ENCODE assay signal across 8 mouse cellular contexts in genomic region chr11:3914109-3914840, GRCm38 (mm10). TPM values are rescaled to one million over a fixed set of nuclear protein-coding genes. Genes with fewer than 3 reads are reported as not detected.
DNase-seq lines count a peak whose midpoint lies in the region; ATAC-seq and TF ChIP-seq lines count a peak whose summit lies in the region.

Slc35e4 (minus strand) TSS chr11:3914664.

- intact Hi-C loops in heart, postnatal 10 days (cut with DNase I), result no loop called here

- H3K4me3 ChIP-seq in E14TG2a.4 (replicated peaks; ENCODE audit: low read length), result peak within 1 kb of the TSS; percentile 86
- H3K4me3 ChIP-seq in forebrain, embryonic 13.5 days, result peak within 1 kb of the TSS; percentile 65
- H3K4me3 ChIP-seq in liver, postnatal 0 days (ENCODE audit: low read depth, low read length), result peak within 1 kb of the TSS; percentile 59
- H3K4me3 ChIP-seq in neural tube, embryonic 13.5 days, result peak within 1 kb of the TSS; percentile 64
- H3K4me3 ChIP-seq in testis, adult 2 months (ENCODE audit: control insufficient read depth, low read depth, low read length), result peak within 1 kb of the TSS; percentile 68

- peaks cover 10% of the 10 kb centered on the region for H3K36me3 ChIP-seq in E14TG2a.4 (ENCODE audit: insufficient read depth, low read length)
- H3K36me3 ChIP-seq in forebrain, embryonic 13.5 days (ENCODE audit: poor library complexity, severe bottlenecking), result no peaks in the 10 kb centered on the region
- H3K36me3 ChIP-seq in liver, postnatal 0 days (replicated peaks; ENCODE audit: insufficient read depth, low read length), result 0 out of 2 replicates have a peak, but pooled peaks cover 4% of the 10 kb centered on the region
- H3K36me3 ChIP-seq in neural tube, embryonic 13.5 days, result no peaks in the 10 kb centered on the region
- H3K36me3 ChIP-seq in testis, adult 2 months (ENCODE audit: control insufficient read depth, insufficient read depth, low read length), result no peaks in the 10 kb centered on the region

- WGBS in forebrain, embryonic 13.5 days, result 1% methylated on average over 28 of the region's 28 CpGs
- WGBS in liver, postnatal 0 days (ENCODE audit: insufficient replicate concordance), result 1% methylated on average over 28 of the region's 28 CpGs
- 1% methylated on average over 28 of the region's 28 CpGs for WGBS in neural tube, embryonic 13.5 days

- peaks cover 54% of the 10 kb centered on the region for H3K27me3 ChIP-seq in E14TG2a.4 (ENCODE audit: insufficient read depth, low read length)
- no peaks in the 10 kb centered on the region; the same call in 1 of the 2 replicates for H3K27me3 ChIP-seq in forebrain, embryonic 13.5 days
- H3K27me3 ChIP-seq in liver, postnatal 0 days (ENCODE audit: insufficient read depth, low read length), result peaks cover 26% of the 10 kb centered on the region
- H3K27me3 ChIP-seq in neural tube, embryonic 13.5 days, result 0 out of 2 replicates have a peak, but pooled peaks cover 8% of the 10 kb centered on the region
- 0 out of 2 replicates have a peak, but pooled peaks cover 3% of the 10 kb centered on the region for H3K27me3 ChIP-seq in testis, adult 2 months (ENCODE audit: control insufficient read depth, insufficient read depth, low read length)

- TF ChIP-seq POLR2A in testis, adult 2 months (IDR thresholded peaks at IDR 0.05; ENCODE audit: control insufficient read depth, low read depth, low read length), result no peak

- H3K4me1 ChIP-seq in E14TG2a.4 (replicated peaks; ENCODE audit: low read depth, low read length), result peaks cover 28% of the 10 kb centered on the region
- peaks cover 42% of the 10 kb centered on the region for H3K4me1 ChIP-seq in forebrain, embryonic 13.5 days
- H3K4me1 ChIP-seq in liver, postnatal 0 days (ENCODE audit: insufficient read depth), result peaks cover 17% of the 10 kb centered on the region
- peaks cover 52% of the 10 kb centered on the region for H3K4me1 ChIP-seq in neural tube, embryonic 13.5 days (replicated peaks)
- peaks cover 17% of the 10 kb centered on the region for H3K4me1 ChIP-seq in testis, adult 2 months (ENCODE audit: control insufficient read depth, insufficient read depth, low read length)

- TF ChIP-seq EP300 in liver, postnatal 0 days (IDR thresholded peaks at IDR 0.05; ENCODE audit: low read depth), result no peak

- DNase-seq in c-Kit-positive CD71-positive TER-119-positive erythroid progenitor cells, embryonic 14.5 days (ENCODE audit: low spot score), result peak; percentile 62
- peak; percentile 84 to 91 for DNase-seq in heart, postnatal 10 days
- peak; percentile 93 for DNase-seq in kidney, postnatal 4 days
- peak; percentile 85 for DNase-seq in liver, postnatal 0 days

- no peaks in the 10 kb centered on the region for H3K9me3 ChIP-seq in E14TG2a.4 (ENCODE audit: low read length)
- H3K9me3 ChIP-seq in forebrain, embryonic 13.5 days (replicated peaks), result no peaks in the 10 kb centered on the region
- no peaks in the 10 kb centered on the region for H3K9me3 ChIP-seq in liver, postnatal 0 days (ENCODE audit: low read length)
- H3K9me3 ChIP-seq in neural tube, embryonic 13.5 days, result no peaks in the 10 kb centered on the region

- peak within 1 kb of the TSS; percentile 91 for H3K4me2 ChIP-seq in forebrain, embryonic 13.5 days
- peak within 1 kb of the TSS; percentile 84 for H3K4me2 ChIP-seq in liver, postnatal 0 days (ENCODE audit: low read depth, low read length)
- H3K4me2 ChIP-seq in neural tube, embryonic 13.5 days, result peak within 1 kb of the TSS; percentile 93

- peak within 1 kb of the TSS; percentile 65 for H3K27ac ChIP-seq in forebrain, embryonic 13.5 days
- 0 out of 2 replicates have a peak within 1 kb of the TSS, but pooled peaks have one; percentile 39 for H3K27ac ChIP-seq in liver, postnatal 0 days (ENCODE audit: low read depth)
- H3K27ac ChIP-seq in neural tube, embryonic 13.5 days (replicated peaks), result peak within 1 kb of the TSS; percentile 77
- H3K27ac ChIP-seq in testis, adult 2 months (ENCODE audit: control insufficient read depth, insufficient read depth, low read depth, low read length), result no peak within 1 kb of the TSS

- peak; percentile 74 for ATAC-seq in forebrain, embryonic 13.5 days
- peak; percentile 72 for ATAC-seq in liver, postnatal 0 days
- ATAC-seq in neural tube, embryonic 13.5 days (ENCODE audit: low read depth), result peak; percentile 72

- H3K9ac ChIP-seq in forebrain, embryonic 13.5 days, result peak within 1 kb of the TSS; percentile 73
- H3K9ac ChIP-seq in liver, postnatal 0 days (replicated peaks), result peak within 1 kb of the TSS; percentile 41
- peak within 1 kb of the TSS; percentile 82 for H3K9ac ChIP-seq in neural tube, embryonic 13.5 days

- peak; percentile 89 for TF ChIP-seq CTCF in E14TG2a.4 (conservative IDR thresholded peaks at IDR 0.05; ENCODE audit: low read length)
- TF ChIP-seq CTCF in liver, postnatal 0 days (IDR thresholded peaks at IDR 0.05; ENCODE audit: low read depth), result peak; percentile 90
- peak; percentile 89 for TF ChIP-seq CTCF in testis, adult 2 months (IDR thresholded peaks at IDR 0.05; ENCODE audit: control insufficient read depth, insufficient read depth, insufficient replicate concordance, low read depth, low read length)

RNA-seq across cellular contexts. Expression of gene Slc35e4, which starts in this region (rescaled TPM):
- polyA plus RNA-seq in forebrain, embryonic 13.5 days (2015; fragmentation: Nextera tagmentation; extraction: Ambion mirVana), result 6.7 and 8.2 TPM in 2 replicates
- total RNA-seq in heart, postnatal 10 days (2021), result 1 to 10 TPM; 4.3 to 4.7 TPM
- 0.43 and 0.46 TPM in 2 replicates for polyA plus RNA-seq in liver, postnatal 0 days (2015; fragmentation: Nextera tagmentation; extraction: Ambion mirVana)
- 11.9 and 13.3 TPM in 2 replicates for polyA plus RNA-seq in neural tube, embryonic 13.5 days (2015; fragmentation: Nextera tagmentation; extraction: Ambion mirVana)
- polyA plus RNA-seq in testis, adult 2 months (2012; rRNA removed), result 0.64 and 0.72 TPM in 2 replicates

Comparison
In these comparisons a context has a peak if more than half of its experiments do, and no peak if none do; other contexts are left out.
1. Peak in DNase-seq, ATAC-seq, H3K4me3 ChIP-seq, H3K27ac ChIP-seq, H3K9ac ChIP-seq and H3K4me2 ChIP-seq in liver, postnatal 0 days; RNA of the gene not detected or under 1 TPM.